Mouse (Mus musculus) stomach, embryonic 15.5 days (tissue): ENCODE results near the gene Epp13. TPM values are rescaled to one million over a fixed set of nuclear protein-coding genes. Genes with fewer than 3 reads are reported as not detected.
"Not testable (repeated sequence)": the region's sequence is repeated elsewhere in the genome, so short reads cannot be mapped to it uniquely, and the experiment has no call there.

ENCODE experiments used
- ATAC-seq: fragments of 200-750 bp; cut with Nextera tagmentation; 2 replicates; pipeline ENCODE4 v1.8.0; 2017; ENCODE audit warnings: low read depth, moderate number of reproducible peaks, moderate TSS enrichment; ENCODE audit not compliant: insufficient read depth, low FRiP score
- H3K27ac ChIP-seq: fragments of 300-500 bp; sonication (generic); 2 replicates; pipeline ENCODE4 v1.5.1; 2015; ENCODE audit warnings: mild to moderate bottlenecking, inconsistent platforms
- H3K27me3 ChIP-seq: fragments of 300-500 bp; sonication (generic); replicated peaks from 2 replicates; pipeline ENCODE4 v1.6.1; 2015; ENCODE audit warnings: inconsistent platforms
- H3K36me3 ChIP-seq: fragments of 300-500 bp; sonication (generic); 2 replicates; pipeline ENCODE4 v1.6.1; 2015; ENCODE audit warnings: inconsistent platforms
- H3K4me1 ChIP-seq: fragments of 300-500 bp; sonication (generic); 2 replicates; pipeline ENCODE4 v1.6.1; 2015; ENCODE audit warnings: inconsistent platforms
- H3K4me2 ChIP-seq: fragments of 300-500 bp; sonication (generic); 2 replicates; pipeline ENCODE4 v1.6.1; 2015; ENCODE audit warnings: mild to moderate bottlenecking, inconsistent platforms
- H3K4me3 ChIP-seq: fragments of 300-500 bp; sonication (generic); replicated peaks from 2 replicates; pipeline ENCODE4 v1.5.1; 2015; ENCODE audit warnings: inconsistent platforms
- H3K9ac ChIP-seq: fragments of 300-500 bp; sonication (generic); 2 replicates; pipeline ENCODE4 v1.6.1; 2015; ENCODE audit warnings: inconsistent platforms
- H3K9me3 ChIP-seq: fragments of 300-500 bp; sonication (generic); 2 replicates; pipeline ENCODE4 v1.6.1; 2016; ENCODE audit warnings: inconsistent platforms
- WGBS: fragments of 180-500 bp; shearing (Covaris S2); methylation state at CpG from one replicate; pipeline ENCODE4 v1.1.7; 2015; 5-methylcytosine and 5-hydroxymethylcytosine counted together
- polyA plus RNA-seq: library from polyadenylated mRNA; unstranded; fragments of >200 nt; fragmentation: Nextera tagmentation; extraction: Ambion mirVana; gene quantifications from 2 replicates; pipeline ENCODE4 v1.2.1, GENCODE M21; 2015

Gene Epp13
- polyA plus RNA-seq, 1 experiment from 2014 or later, result not detected

GRCm38 (mm10) chr7:6286921-6287531 is 34.5 kb downstream of the Epp13 start:
- Histone ChIP-seq H3K4me1 (peaks cover 4% of the 10 kb centered on the region; the same call in 1 of the 2 replicates), H3K27me3 (no peaks in the 10 kb centered on the region), H3K9me3 (no peaks in the 10 kb centered on the region), H3K9ac (0 out of 2 replicates have a peak overlapping the region, but pooled peaks have one; percentile 12), H3K36me3 (no peaks in the 10 kb centered on the region; the same call in 1 of the 2 replicates), H3K4me2 (peak overlapping the region; percentile 79), H3K27ac (no peak overlapping the region; the same call in 1 of the 2 replicates), H3K4me3 (peak overlapping the region; percentile 47)
- WGBS, result 18% methylated on average over 15 of the region's 15 CpGs
- peak; percentile 6; the same call in 1 of the 2 replicates for ATAC-seq

DNA sequence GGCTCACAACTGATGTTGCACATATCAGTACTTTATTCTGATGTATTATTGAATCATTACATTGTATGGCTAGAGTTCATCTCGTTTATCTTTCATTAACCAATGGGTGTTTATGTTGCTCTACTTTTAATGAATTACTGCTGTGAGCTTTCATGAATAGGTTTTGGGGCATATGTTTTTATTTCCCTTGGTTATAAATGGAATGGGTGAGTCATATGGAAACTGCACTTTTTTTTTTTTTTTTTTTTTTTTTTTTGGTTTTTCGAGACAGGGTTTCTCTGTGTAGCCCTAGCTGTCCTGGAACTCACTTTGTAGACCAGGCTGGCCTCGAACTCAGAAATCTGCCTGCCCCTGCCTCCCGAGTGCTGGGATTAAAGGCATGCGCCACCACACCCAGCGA is 38.6 kb downstream of the Epp13 start:
- H3K4me3 ChIP-seq, H3K9ac ChIP-seq, H3K4me2 ChIP-seq, H3K4me1 ChIP-seq, H3K27ac ChIP-seq, H3K36me3 ChIP-seq, H3K27me3 ChIP-seq, ATAC-seq, H3K9me3 ChIP-seq: not testable (repeated sequence)
- 91% methylated on average over 5 of the region's 6 CpGs for WGBS

DNA sequence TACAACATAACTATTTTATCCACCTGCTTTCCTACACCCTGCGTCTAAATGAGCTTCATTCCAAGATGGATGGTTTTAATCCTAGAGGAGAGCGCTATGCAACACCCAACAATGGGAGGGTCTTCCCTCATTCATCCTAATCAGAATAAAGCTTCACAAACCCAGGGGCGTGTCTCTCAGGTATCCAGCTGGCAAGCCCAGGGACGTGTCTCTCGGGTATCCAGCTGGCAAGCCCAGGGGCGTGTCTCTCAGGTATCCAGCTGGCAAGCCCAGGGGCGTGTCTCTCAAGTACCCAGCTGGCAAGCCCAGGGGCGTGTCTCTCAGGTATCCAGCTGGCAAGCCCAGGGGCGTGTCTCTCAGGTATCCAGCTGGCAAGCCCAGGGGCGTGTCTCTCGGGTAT is 48.3 kb downstream of the Epp13 start:
- not testable (repeated sequence) for H3K4me1 ChIP-seq, H3K9me3 ChIP-seq, H3K9ac ChIP-seq, ATAC-seq, H3K4me2 ChIP-seq, H3K27me3 ChIP-seq, H3K27ac ChIP-seq, H3K4me3 ChIP-seq
- WGBS, result 71% methylated on average over 11 of the region's 11 CpGs
- H3K36me3 ChIP-seq, result peaks cover 14% of the 10 kb centered on the region

DNA sequence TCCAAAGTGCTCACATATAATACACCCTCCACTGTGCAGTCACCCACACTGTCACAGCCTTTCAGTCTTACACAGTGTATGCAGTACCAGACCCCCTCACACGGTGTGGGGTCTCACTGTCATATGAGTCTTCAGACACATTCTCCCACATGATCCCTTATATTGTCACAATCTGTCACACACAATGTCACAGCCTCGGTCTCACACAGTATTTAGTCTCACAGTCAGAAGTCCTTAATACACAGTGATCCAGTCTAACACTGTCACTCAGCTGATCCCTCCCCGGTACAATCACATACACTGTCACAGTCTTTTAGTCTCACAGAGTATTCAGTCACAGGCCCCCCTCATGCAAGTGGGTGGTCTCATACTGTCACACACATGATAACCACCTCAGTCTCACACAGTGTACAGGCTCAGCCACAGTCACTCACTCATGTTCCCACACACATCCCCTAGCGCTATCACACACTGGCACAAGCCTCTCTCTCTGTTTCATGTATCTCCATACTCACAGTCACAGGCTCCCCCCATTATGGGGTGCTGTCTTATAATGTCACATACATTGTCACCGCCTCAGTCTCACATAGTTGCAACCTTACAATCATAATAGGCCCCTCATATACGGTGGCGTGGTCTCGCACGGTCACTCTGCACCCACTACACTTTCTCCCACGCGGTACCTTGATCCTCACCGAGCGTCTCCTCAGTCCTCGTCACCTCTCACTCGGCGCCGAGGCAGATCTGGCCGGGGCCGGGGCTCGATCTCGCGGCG is 78.1 kb downstream of the Epp13 start:
- H3K4me1 ChIP-seq, result no peaks in the 10 kb centered on the region; the same call in 1 of the 2 replicates
- H3K9ac ChIP-seq, result peak overlapping the region; percentile 27
- ATAC-seq, result peak; percentile 74
- peak overlapping the region; percentile 84 for H3K27ac ChIP-seq
- peak overlapping the region; percentile 60 for H3K4me2 ChIP-seq
- no peaks in the 10 kb centered on the region for H3K27me3 ChIP-seq
- 17% methylated on average over 23 of the region's 23 CpGs for WGBS
- peak overlapping the region; percentile 54 for H3K4me3 ChIP-seq
- H3K36me3 ChIP-seq, result no peaks in the 10 kb centered on the region
- H3K9me3 ChIP-seq, result no peaks in the 10 kb centered on the region

GRCm38 (mm10) chr7:6331233-6331956 is 78.9 kb downstream of the Epp13 start, which contains the start of gene Zfp583:
TSS of gene Zfp583 (minus strand) at chr7:6331285.
- Histone ChIP-seq H3K4me2 (peak within 1 kb of the TSS; percentile 60), H3K9ac (peak within 1 kb of the TSS; percentile 27), H3K9me3 (no peaks in the 10 kb centered on the region), H3K27me3 (no peaks in the 10 kb centered on the region), H3K27ac (peak within 1 kb of the TSS; percentile 84), H3K4me3 (peak within 1 kb of the TSS; percentile 54), H3K36me3 (no peaks in the 10 kb centered on the region), H3K4me1 (no peaks in the 10 kb centered on the region; the same call in 1 of the 2 replicates)
- 5% methylated on average over 31 of the region's 31 CpGs for WGBS
- ATAC-seq, result peak; percentile 93

Other genes starting within 250 kb of the Epp13 start
- gene Vmn1r65, start 241.7 kb upstream of the Epp13 start, polyA plus RNA-seq, result not detected in 2 replicates
- not detected in 2 replicates for gene Nlrp4c, start 207.5 kb upstream of the Epp13 start, polyA plus RNA-seq
- gene Zfp787, start 96.7 kb upstream of the Epp13 start, polyA plus RNA-seq, result 26.0 and 28.1 TPM in 2 replicates
- 46.8 and 49.6 TPM in 2 replicates for gene Zfp444, start 80.5 kb upstream of the Epp13 start, polyA plus RNA-seq
- gene Galp, start 55.6 kb upstream of the Epp13 start, polyA plus RNA-seq, result not detected in 2 replicates
- gene Zscan5b, start 30.4 kb upstream of the Epp13 start, polyA plus RNA-seq, result not detected in 2 replicates
- gene Zfp667, start 33.9 kb downstream of the Epp13 start, polyA plus RNA-seq, result 8.1 and 9.3 TPM in 2 replicates
- 4.5 and 4.8 TPM in 2 replicates for gene Zfp583, start 78.6 kb downstream of the Epp13 start, polyA plus RNA-seq
- 1.6 and 2.7 TPM in 2 replicates for gene Gm3854, start 91.0 kb downstream of the Epp13 start, polyA plus RNA-seq
- 1.6 and 1.9 TPM in 2 replicates for gene Zfp78, start 110.6 kb downstream of the Epp13 start, polyA plus RNA-seq
- gene Zfp28, start 130.6 kb downstream of the Epp13 start, polyA plus RNA-seq, result 6.9 and 7.6 TPM in 2 replicates
- 0.23 and 0.26 TPM in 2 replicates for gene Smim17, start 146.0 kb downstream of the Epp13 start, polyA plus RNA-seq
- gene Gm20715, start 157.6 kb downstream of the Epp13 start, polyA plus RNA-seq, result not detected in 2 replicates
- not detected in 2 replicates for gene Olfr1344, start 186.0 kb downstream of the Epp13 start, polyA plus RNA-seq
- not detected in 2 replicates for gene Olfr1336, start 203.5 kb downstream of the Epp13 start, polyA plus RNA-seq
- gene Olfr1346, start 214.4 kb downstream of the Epp13 start, polyA plus RNA-seq, result not detected in 2 replicates
- gene Olfr5, start 234.2 kb downstream of the Epp13 start, polyA plus RNA-seq, result not detected in 2 replicates
- gene Olfr1347, start 247.0 kb downstream of the Epp13 start, polyA plus RNA-seq, result not detected in 2 replicates